Mouse (Mus musculus) layer of hippocampus, adult 11-12 months (tissue): Measurements from ENCODE around the gene Gm10718.
"Not testable (repeated sequence)": the region's sequence is repeated elsewhere in the genome, so short reads cannot be mapped to it uniquely, and the experiment has no call there.

ENCODE experiments used
- DNase-seq: peaks from one replicate; pipeline ENCODE4 v3.0.0; 2022; ENCODE audit warnings: low spot score

The Gm10718 gene

DNA sequence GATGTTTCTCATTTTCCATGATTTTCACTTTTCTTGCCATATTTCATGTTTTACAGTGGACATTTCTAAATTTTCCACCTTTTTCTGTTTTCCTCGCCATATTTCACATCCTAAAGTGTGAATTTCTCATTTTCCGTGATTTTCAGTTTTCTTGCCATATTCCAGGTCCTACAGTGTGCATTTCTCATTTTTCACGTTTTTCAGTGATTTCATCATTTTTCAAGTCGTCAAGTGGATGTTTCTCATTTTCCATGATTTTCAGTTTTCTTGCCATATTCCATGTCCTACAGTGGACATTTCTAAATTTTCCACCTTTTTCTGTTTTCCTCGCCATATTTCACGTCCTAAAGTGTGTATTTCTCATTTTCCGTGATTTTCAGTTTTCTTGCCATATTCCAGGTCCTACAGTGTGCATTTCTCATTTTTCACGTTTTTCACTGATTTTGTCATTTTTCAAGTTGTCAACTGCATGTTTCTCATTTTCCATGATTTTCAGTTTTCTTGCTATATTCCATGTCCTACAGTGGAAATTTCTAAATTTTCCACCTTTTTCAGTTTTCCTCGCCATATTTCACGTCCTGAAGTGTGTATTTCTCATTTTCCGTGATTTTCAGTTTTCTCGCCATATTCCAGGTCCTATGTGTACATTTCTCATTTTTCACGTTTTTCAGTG lies at the start of gene Gm10718:
TSS of gene Gm10718 (plus strand) at position 236 of the 673 bp plus-strand sequence.
- peak; percentile 56 for DNase-seq

DNA sequence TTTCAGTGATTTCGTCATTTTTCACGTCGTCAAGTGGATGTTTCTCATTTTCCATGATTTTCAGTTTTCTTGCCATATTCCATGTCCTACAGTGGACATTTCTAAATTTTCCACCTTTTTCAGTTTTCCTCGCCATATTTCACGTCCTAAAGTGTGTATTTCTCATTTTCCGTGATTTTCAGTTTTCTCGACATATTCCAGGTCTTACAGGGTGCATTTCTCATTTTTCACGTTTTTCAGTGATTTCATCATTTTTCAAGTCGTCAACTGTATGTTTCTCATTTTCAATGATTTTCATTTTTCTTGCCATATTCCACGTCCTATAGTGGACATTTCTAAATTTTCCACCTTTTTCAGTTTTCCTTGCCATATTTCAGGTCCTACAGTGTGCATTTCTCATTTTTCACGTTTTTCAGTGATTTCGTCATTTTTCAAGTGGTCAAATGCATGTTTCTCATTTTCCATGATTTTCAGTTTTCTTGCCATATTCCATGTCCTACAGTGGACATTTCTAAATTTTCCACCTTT lies 22.8 kb upstream of the Gm10718 start, which contains the start of gene Gm10722:
TSS of gene Gm10722 (plus strand) at position 478 of the 528 bp plus-strand sequence.
- DNase-seq = peak; percentile 15

DNA sequence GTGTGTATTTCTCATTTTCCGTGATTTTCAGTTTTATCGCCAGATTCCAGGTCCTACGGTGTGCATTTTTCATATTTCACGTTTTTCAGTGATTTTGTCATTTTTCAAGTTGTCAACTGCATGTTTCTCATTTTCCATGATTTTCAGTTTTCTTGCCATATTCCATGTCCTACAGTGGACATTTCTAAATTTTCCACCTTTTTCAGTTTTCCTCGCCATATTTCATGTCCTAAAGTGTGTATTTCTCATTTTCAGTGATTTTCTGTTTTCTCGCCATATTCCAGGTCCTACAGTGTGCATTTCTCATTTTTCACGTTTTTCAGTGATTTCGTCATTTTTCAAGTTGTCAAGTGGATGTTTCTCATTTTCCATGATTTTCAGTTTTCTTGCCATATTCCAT lies 22.3 kb upstream of the Gm10718 start:
- peak; percentile 16 for DNase-seq

DNA sequence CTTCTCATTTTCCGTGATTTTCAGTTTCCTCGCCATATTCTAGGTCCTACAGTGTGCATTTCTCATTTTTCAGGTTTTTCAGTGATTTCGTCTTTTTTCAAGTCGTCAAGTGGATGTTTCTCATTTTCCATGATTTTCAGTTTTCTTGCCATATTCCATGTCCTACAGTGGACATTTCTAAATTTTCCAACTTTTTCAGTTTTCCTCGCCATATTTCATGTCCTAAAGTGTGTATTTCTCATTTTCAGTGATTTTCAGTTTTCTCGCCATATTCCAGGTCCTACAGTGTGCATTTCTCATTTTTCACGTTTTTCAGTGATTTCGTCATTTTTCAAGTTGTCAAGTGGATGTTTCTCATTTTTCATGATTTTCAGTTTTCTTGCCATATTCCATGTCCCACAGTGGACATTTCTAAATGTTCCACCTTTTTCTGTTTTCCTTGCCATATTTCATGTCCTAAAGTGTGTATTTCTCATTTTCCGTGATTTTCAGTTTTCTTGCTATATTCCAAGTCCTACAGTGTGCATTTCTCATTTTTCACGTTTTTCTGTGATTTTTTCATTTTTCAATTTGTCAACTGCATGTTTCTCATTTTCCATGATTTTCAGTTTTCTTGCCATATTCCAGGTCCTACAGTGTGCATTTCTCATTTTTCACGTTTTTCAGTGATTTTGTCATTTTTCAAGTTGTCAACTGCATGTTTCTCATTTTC lies 21.2 kb upstream of the Gm10718 start:
- DNase-seq = peak; percentile 100

DNA sequence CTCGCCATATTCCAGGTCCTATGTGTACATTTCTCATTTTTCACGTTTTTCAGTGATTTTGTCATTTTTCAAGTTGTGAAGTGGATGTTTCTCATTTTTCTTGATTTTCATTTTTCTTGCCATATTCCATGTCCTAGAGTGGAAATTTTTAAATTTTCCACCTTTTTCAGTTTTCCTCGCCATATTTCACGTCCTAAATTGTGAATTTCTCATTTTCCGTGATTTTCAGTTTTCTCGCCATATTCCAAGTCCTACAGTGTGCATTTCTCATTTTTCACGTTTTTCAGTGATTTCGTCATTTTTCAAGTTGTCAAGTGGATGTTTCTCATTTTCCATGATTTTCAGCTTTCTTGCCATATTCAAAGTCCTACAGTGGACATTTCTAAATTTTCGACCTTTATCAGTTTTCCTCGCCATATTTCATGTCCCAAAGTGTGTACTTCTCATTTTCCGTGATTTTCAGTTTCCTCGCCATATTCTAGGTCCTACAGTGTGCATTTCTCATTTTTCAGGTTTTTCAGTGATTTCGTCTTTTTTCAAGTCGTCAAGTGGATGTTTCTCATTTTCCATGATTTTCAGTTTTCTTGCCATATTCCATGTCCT lies 20.5 kb upstream of the Gm10718 start, which contains the start of gene Gm11168:
TSS of gene Gm11168 (plus strand) at position 553 of the 603 bp plus-strand sequence.
- DNase-seq = not testable (repeated sequence)

DNA sequence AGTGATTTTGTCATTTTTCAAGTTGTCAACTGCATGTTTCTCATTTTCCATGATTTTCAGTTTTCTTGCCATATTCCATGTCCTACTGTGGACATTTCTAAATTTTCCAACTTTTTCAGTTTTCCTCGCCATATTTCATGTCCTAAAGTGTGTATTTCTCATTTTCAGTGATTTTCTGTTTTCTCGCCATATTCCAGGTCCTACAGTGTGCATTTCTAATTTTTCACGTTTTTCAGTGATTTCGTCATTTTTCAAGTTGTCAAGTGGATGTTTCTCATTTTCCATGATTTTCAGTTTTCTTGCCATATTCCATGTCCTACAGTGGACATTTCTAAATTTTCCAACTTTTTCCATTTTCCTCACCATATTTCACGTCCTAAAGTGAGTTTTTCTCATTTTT lies 17.2 kb upstream of the Gm10718 start:
- DNase-seq = not testable (repeated sequence)

DNA sequence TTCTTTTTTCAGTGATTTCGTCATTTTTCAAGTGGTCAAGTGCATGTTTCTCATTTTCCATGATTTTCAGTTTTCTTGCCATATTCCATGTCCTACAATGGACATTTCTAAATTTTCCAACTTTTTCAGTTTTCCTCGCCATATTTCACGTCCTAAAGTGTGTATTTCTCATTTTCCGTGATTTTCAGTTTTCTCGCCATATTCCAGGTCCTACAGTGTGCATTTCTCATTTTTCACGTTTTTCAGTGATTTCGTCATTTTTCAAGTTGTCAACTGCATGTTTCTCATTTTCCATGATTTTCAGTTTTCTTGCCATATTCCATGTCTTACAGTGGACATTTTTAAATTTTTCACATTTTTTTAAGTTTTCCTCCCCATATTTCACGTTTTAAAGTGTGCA lies 16.7 kb upstream of the Gm10718 start:
- DNase-seq = peak; percentile 99

DNA sequence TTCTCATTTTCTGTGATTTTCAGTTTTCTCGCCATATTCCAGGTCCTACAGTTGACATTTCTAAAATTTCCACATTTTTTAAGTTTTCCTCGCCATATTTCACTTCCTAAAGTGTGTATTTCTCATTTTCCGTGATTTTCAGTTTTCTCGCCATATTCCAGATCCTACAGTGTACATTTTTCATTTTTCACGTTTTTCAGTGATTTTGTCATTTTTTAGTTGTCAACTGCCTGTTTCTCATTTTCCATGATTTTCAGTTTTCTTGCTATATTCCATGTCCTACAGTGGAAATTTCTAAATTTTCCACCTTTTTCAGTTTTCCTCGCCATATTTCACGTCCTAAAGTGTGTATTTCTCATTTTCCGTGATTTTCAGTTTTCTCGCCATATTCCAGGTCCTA lies 16.1 kb upstream of the Gm10718 start:
- not testable (repeated sequence) for DNase-seq

DNA sequence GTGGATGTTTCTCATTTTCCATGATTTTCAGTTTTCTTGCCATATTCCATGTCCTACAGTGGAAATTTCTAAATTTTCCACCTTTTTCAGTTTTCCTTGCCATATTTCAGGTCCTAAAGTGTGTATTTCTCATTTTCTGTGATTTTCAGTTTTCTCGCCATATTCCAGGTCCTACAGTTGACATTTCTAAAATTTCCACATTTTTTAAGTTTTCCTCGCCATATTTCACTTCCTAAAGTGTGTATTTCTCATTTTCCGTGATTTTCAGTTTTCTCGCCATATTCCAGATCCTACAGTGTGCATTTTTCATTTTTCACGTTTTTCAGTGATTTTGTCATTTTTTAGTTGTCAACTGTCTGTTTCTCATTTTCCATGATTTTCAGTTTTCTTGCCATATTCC lies 14.0 kb upstream of the Gm10718 start:
- DNase-seq = not testable (repeated sequence)

DNA sequence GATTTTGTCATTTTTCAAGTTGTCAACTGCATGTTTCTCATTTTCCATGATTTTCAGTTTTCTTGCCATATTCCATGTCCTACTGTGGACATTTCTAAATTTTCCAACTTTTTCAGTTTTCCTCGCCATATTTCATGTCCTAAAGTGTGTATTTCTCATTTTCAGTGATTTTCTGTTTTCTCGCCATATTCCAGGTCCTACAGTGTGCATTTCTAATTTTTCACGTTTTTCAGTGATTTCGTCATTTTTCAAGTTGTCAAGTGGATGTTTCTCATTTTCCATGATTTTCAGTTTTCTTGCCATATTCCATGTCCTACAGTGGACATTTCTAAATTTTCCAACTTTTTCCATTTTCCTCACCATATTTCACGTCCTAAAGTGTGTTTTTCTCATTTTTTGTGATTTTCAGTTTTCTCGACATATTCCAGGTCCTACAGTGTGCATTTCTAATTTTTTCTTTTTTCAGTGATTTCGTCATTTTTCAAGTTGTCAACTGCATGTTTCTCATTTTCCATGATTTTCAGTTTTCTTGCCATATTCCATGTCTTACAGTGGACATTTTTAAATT lies 11.2 kb upstream of the Gm10718 start:
- not testable (repeated sequence) for DNase-seq

DNA sequence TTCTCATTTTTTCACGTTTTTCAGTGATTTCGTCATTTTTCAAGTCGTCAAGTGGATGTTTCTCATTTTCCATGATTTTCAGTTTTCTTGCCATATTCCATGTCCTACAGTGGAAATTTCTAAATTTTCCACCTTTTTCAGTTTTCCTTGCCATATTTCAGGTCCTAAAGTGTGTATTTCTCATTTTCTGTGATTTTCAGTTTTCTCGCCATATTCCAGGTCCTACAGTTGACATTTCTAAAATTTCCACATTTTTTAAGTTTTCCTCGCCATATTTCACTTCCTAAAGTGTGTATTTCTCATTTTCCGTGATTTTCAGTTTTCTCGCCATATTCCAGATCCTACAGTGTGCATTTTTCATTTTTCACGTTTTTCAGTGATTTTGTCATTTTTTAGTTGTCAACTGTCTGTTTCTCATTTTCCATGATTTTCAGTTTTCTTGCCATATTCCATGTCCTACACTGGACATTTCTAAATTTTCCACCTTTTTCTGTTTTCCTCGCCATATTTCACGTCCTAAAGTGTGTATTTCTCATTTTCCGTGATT lies 10.5 kb upstream of the Gm10718 start, which contains the start of gene Gm10721:
TSS of gene Gm10721 (plus strand) at position 408 of the 547 bp plus-strand sequence.
- DNase-seq = not testable (repeated sequence)

DNA sequence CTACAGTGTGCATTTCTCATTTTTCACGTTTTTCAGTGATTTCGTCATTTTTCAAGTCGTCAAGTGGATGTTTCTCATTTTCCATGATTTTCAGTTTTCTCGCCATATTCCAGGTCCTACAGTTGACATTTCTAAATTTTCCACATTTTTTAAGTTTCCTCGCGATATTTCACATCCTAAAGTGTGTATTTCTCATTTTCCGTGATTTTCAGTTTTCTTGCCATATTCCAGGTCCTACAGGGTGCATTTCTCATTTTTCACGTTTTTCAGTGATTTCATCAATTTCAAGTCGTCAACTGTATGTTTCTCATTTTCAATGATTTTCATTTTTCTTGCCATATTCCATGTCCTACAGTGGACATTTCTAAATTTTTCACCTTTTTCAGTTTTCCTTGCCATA lies 8.0 kb upstream of the Gm10718 start, which contains the start of gene Gm10720:
TSS of gene Gm10720 (plus strand) at position 301 of the 400 bp plus-strand sequence.
- not testable (repeated sequence) for DNase-seq

DNA sequence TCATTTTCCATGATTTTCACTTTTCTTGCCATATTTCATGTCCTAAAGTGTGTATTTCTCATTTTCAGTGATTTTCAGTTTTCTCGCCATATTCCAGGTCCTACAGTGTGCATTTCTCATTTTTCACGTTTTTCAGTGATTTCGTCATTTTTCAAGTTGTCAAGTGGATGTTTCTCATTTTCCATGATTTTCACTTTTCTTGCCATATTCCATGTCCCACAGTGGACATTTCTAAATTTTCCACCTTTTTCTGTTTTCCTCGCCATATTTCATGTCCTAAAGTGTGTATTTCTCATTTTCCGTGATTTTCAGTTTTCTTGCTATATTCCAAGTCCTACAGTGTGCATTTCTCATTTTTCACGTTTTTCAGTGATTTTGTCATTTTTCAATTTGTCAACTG lies 7.5 kb upstream of the Gm10718 start:
- not testable (repeated sequence) for DNase-seq

DNA sequence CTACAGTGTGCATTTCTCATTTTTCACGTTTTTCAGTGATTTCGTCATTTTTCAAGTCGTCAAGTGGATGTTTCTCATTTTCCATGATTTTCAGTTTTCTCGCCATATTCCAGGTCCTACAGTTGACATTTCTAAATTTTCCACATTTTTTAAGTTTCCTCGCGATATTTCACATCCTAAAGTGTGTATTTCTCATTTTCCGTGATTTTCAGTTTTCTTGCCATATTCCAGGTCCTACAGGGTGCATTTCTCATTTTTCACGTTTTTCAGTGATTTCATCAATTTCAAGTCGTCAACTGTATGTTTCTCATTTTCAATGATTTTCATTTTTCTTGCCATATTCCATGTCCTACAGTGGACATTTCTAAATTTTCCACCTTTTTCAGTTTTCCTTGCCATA lies 6.2 kb upstream of the Gm10718 start, which contains the start of gene Gm10719:
TSS of gene Gm10719 (plus strand) at position 301 of the 400 bp plus-strand sequence.
- not testable (repeated sequence) for DNase-seq

DNA sequence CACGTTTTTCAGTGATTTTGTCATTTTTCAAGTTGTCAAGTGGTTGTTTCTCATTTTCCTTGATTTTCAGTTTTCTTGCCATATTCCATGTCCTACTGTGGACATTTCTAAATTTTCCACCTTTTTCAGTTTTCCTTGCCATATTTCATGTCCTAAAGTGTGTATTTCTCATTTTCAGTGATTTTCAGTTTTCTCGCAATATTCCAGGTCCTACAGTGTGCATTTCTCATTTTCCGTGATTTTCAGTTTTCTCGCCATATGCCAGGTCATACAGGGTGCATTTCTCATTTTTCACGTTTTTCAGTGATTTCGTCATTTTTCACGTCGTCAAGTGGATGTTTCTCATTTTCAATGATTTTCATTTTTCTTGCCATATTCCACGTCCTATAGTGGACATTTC lies 4.4 kb upstream of the Gm10718 start:
- peak; percentile 55 for DNase-seq

DNA sequence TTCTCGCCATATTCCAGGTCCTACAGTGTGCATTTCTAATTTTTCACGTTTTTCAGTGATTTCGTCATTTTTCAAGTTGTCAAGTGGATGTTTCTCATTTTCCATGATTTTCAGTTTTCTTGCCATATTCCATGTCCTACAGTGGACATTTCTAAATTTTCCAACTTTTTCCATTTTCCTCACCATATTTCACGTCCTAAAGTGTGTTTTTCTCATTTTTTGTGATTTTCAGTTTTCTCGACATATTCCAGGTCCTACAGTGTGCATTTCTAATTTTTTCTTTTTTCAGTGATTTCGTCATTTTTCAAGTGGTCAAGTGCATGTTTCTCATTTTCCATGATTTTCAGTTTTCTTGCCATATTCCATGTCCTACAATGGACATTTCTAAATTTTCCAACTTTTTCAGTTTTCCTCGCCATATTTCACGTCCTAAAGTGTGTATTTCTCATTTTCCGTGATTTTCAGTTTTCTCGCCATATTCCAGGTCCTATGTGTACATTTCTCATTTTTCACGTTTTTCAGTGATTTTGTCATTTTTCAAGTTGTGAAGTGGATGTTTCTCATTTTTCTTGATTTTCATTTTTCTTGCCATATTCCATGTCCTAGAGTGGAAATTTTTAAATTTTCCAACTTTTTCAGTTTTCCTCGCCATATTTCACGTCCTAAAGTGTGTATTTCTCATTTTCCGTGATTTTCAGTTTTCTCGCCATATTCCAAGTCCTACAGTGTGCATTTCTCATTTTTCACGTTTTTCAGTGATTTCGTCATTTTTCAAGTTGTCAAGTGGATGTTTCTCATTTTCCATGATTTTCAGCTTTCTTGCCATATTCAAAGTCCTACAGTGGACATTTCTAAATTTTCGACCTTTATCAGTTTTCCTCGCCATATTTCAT lies 3.3 kb upstream of the Gm10718 start:
- peak; percentile 64 for DNase-seq

DNA sequence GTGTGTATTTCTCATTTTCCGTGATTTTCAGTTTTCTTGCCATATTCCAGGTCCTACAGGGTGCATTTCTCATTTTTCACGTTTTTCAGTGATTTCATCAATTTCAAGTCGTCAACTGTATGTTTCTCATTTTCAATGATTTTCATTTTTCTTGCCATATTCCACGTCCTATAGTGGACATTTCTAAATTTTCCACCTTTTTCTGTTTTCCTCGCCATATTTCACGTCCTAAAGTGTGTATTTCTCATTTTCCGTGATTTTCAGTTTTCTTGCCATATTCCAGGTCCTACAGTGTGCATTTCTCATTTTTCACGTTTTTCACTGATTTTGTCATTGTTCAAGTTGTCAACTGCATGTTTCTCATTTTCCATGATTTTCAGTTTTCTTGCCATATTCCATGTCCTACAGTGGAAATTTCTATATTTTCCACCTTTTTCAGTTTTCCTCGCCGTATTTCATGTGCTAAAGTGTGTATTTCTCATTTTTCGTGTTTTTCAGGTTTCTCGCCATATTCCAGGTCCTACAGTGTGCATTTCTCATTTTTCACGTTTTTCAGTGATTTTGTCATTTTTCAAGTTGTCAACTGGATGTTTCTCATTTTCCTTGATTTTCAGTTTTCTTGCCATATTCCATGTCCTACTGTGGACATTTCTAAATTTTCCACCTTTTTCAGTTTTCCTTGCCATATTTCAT lies 885 bp upstream of the Gm10718 start:
- DNase-seq = peak; percentile 84

DNA sequence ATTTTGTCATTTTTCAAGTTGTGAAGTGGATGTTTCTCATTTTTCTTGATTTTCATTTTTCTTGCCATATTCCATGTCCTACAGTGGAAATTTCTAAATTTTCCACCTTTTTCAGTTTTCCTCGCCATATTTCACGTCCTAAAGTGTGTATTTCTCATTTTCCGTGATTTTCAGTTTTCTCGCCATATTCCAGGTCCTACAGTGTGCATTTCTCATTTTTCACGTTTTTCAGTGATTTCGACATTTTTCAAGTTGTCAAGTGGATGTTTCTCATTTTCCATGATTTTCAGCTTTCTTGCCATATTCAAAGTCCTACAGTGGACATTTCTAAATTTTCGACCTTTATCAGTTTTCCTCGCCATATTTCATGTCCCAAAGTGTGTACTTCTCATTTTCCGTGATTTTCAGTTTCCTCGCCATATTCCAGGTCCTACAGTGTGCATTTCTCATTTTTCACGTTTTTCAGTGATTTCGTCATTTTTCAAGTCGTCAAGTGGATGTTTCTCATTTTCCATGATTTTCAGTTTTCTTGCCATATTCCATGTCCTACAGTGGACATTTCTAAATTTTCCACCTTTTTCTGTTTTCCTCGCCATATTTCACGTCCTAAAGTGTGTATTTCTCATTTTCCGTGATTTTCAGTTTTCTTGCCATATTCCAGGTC lies 770 bp downstream of the Gm10718 start:
- DNase-seq = peak; percentile 99

DNA sequence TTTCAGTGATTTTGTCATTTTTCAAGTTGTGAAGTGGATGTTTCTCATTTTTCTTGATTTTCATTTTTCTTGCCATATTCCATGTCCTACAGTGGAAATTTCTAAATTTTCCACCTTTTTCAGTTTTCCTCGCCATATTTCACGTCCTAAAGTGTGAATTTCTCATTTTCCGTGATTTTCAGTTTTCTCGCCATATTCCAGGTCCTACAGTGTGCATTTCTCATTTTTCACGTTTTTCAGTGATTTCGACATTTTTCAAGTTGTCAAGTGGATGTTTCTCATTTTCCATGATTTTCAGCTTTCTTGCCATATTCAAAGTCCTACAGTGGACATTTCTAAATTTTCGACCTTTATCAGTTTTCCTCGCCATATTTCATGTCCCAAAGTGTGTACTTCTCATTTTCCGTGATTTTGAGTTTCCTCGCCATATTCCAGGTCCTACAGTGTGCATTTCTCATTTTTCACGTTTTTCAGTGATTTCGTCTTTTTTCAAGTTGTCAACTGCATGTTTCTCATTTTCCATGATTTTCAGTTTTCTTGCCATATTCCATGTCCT lies 1.6 kb downstream of the Gm10718 start, which contains the start of gene Gm10717:
TSS of gene Gm10717 (plus strand) at position 506 of the 556 bp plus-strand sequence.
- peak; percentile 55 for DNase-seq
